Mouse (Mus musculus): ENCODE measurements around the gene Lrtm1.

Lrtm1 gene

DNA sequence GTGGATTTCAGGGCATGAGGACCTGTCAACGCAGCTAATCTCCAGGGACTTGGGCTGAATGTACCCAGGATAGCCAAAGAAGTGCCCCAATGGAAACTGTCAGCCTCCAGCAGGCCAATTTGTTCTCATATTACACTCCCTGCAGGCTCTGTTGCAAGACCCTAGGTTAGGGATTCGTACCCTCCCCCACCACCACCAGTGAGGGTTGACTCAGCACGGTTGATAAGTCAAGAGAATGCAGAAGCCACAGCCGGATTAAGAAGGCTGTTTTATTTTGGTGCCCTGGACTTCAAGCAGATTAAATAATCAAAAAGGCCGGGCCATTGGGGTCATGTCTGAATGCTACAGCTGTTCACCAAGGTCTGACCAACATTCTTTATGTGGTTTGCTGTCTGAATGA, at the start of gene Lrtm1:
Gene Lrtm1 (plus strand): TSS at position 326 of the 400 bp plus-strand sequence.
- DNase-seq (ENCODE audit: low spot score in 2 of 2) = no peak

DNA sequence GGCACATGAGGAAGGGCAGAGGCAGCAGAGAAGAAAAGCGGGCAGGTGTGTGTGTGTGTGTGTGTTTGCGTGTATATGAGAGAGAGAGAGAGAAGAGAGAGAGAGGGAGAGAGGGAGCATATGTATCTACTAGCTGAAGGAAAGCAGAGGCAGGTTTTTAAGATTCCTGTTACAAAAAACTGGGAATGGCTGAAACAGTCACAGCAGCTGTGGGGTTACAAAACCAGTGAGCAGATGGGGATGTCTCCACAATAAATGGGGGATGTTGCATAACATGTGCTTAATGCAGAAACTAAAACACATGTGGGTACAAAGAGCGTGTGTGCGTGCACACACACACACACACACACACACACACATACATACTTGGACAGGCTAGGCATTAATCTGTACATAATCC, 48.8 kb upstream of the Lrtm1 start:
- peak in 1 of 2 experiments; percentile 37 for DNase-seq (ENCODE audit: low spot score in 2 of 2)

DNA sequence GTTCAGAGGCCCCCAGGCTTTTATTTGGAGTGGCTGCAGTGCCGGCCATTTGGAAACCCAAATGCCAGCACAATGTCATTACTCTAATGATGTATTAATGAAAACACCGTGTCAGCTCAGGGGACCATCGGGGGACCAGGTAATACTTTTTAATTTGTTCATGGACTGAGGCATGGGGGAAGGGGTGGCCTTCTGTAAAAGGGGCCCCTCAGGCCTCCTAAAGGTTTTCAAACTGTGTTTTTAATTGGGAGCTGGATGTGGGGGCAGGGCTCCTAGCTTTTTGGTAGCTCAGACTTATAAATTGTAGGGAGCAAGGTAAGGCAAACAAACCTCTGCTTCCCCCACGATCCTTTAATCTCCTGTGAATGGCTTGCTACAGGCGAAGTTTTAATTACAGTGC, 45.4 kb upstream of the Lrtm1 start:
- no peak for DNase-seq (ENCODE audit: low spot score in 2 of 2)

DNA sequence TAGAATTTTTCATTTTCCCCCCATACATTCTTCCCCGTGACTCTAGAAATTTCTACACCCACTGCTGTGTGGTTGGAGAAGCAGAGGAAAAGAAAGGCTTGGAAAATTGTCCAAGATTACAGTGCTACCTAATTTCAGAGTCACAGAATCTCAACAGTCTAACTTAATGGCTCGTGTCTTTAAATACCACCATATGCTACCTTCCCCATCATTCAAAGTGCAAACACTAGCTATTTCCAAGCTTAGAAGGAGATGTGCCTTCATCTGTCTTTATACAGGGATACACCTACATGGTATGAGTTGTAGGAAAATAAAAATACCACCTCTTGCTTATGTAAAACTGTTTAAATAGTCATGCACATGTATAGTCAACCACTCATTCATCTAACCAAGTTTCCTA, 38.8 kb upstream of the Lrtm1 start:
- DNase-seq (ENCODE audit: low spot score in 2 of 2) = no peak

DNA sequence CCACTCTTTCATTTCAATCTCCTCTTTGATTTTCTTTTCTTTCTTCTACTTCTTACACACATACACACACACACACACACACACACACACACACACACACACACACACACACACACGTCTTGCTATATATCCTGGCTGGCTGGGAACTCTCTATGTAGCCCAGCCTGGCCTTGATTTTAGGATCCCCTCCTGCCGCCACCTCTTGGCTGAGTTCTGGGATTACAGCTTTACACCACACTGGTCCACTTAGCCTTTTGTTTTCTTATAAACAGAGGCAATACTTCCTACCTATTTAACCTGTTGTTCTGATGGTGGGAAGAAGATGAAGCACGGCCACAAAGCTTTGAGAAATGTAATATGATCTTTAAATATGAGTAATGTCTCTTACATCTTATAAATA, 37.5 kb upstream of the Lrtm1 start:
- no peak for DNase-seq (ENCODE audit: low spot score in 2 of 2)

DNA sequence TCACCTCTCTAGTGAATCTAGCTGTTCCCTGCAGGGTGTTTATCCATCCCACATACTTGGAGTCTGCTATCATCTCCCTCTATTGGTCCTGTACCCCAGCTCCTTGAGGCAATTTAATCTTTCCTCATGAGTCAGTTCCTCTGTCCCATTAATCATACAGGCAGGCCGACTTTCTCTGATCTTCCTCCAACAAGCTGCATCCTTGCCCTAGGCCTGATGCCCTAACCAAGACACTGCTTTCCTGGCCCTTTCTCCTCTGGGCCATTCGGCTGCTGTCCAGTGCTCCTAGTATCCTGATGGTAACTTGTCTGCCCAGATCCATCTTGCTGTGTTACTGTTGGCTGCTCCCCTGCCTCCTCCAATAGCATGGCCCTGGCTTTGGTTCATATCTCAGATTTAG, 33.7 kb upstream of the Lrtm1 start:
- no peak for DNase-seq (ENCODE audit: low spot score in 2 of 2)

DNA sequence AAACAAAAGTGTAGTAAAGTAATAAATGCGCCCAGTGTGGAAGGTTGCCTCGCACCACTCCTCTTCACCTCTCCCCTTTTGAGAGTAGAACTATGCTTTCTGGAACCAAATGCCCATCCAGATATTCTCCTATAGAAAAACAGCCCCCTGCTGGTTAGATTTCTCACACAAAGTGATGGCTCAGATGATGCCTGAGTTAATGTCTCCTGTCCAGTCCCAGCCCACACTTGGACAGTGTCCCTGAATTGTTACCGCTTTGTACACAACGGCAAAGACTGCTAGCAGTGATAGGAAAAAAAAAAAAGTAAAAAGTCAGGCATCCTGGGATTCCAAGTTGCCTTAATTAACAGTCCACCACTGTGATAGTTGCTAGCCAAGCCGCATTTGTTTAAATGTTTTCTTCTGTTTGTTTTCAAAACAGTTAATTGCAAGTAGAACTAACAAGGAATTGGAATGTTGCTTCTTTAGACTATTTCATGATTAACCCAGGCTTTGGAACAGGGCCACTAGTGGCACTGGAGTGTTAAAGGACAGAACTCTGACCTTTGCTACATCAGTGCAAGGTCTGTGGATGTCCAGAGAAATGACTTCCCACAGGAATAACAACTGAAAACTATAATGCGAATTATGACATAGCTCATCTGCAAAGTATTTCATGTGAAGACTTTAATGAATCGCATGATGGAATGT, 29.7 kb upstream of the Lrtm1 start:
- no peak for DNase-seq (ENCODE audit: low spot score in 2 of 2)

DNA sequence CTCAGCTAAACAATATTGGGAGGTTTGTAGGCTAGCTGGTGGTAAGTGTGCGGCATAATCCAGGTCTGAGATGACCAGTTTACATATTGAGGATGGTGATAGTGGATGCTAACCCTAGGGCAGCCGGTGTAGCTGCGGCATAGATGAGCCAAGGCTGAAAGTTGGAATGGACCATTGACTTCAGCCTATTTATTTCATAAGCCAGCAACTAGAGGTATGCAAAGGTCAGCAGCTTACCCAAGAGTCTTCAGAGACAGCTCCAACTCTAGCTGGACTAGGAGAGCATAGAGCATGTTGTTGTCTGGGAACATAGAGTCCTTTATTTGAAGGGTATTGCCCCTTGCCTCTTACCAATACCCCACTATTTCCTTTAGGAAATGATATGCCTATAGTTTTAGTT, 21.4 kb upstream of the Lrtm1 start:
- DNase-seq (ENCODE audit: low spot score in 2 of 2) = no peak

DNA sequence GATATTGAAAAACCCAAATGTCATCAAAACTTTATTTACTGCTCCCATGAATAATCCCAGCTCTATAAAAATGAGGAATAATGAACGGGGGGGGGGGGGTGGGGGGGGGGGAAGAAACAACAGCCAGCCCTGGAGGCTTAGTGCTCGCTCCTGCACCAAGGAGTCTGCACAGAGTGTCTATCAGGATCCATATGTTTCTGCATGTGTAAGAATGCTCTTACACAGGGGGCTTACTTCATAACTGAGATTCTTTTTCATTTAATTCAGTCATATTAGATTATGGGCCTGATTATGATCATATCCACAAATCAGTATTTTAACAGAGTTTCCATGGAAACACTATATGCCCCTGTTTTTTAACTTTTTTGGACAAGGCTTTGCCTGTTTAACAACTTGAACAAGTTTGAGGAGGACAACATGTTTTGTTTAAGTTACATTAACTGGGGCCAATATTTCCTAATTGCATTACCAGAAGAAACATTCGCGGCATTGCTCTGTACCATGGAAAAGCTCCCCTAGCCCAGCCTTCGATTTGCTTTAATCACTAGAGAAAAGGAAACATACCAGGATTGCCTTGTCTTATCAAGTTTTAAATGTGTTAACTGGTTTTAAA, 12.7 kb upstream of the Lrtm1 start:
- no peak for DNase-seq (ENCODE audit: low spot score in 2 of 2)

DNA sequence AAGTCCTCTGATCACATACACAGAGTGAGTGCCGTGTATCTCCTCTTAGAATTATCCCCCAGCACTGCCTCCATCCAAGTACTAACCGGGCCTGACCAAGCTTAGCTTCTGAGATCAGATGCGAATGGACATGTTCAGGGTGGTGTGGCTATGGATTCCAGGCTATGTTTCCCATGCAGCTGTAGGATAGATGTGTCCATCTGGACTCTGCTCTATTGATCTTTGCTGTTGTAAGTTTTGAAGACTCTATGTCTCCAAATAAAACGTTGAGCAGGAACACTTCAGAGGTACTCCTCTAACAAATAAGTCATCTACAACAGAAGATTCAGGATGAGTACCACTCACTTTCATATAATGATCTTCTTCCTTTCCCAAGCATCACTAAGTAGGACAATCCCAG, 8.4 kb upstream of the Lrtm1 start:
- DNase-seq (ENCODE audit: low spot score in 2 of 2) = no peak

DNA sequence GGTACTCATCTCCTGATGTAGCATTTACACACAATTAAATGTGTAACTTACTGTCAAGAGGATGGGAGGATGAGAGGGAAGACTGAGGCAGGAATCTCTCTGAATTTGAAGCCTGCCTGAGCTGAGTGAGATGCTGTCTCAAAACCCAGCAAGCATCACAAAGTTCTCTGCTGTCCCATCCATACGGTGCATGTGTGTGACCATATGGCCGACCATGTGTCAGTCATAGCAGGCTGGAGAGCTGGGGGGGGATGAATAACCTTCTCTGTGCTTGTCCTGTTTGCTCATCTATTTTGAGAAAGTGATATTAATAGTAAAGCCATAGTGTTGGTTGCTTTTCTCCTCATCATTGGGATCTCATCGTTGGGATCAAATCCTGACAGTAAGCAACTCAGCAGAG, 4.8 kb upstream of the Lrtm1 start:
- peak in 1 of 2 experiments; percentile 39 for DNase-seq (ENCODE audit: low spot score in 2 of 2)

DNA sequence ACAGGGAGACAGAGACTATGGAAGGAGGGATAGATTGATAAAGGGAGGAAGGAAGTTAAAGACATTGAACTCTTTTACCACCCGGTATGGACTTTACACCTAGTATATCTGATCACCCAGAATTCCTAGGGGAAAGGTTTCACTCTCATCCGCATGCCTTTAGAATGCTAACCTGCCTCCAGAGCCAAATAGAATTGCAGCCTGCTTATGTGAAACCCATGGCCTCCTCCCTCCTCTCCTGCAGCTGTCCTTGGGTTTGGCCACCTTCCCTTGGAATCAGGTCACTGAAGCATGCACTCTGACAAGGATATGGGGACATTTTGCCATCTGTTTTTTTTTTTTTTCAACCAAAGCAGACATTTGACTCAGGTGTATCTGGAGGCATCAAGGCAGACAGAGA, 3.3 kb upstream of the Lrtm1 start:
- DNase-seq (ENCODE audit: low spot score in 2 of 2) = no peak

DNA sequence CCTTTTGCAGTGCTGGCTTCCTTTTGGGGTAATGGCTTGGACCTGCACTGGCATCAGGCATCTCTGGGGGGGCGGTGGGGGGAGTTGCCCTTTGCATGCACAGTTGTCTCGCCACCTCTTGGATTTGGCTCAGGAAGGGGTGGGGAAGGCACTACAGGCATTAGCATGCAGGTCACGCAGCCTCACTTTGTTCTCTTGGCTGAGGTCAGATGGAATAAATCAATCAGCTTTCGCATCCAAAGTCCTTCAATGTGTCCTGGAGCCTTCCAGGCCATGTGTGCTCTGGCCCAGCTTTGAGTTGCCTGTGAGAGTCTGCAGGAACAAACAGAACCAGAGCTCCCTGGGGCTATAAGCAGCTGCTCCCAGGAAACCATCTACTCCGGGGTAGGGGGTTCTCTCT, 2.1 kb upstream of the Lrtm1 start:
- DNase-seq (ENCODE audit: low spot score in 2 of 2) = peak; percentile 57 to 60

DNA sequence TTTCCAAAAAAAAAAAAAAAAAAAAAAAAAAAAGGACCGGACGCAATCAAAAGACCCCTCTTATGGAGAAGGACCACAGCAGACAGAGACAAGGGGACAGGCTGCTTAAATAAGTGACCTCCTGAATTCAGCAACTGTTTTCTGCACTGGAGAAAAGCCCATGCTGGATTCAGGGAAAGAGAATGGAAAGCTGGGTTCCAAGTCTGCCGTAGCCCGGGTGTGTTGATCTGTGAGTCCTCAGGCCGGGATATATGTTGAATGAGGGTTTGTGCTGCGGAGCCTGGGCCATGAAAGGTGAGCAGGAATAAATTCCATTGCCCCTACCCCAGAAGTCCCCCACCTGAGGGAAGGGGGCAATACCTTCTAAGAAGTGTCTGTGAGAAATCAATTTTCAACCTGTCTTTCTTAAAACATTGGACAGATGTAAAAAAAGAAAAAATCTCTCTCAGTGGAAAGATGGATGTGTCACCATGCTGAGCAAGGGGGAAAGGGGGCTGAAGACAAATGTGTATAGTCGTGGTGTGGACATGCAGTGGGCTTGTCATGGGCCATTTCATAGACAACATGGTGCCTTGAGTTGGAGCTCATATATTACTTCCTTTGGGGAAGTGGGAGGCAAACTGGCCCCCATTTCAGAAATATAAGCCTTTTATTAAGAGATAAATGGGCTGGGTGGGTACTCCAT, 450 bp downstream of the Lrtm1 start:
- DNase-seq (ENCODE audit: low spot score in 2 of 2) = no peak

DNA sequence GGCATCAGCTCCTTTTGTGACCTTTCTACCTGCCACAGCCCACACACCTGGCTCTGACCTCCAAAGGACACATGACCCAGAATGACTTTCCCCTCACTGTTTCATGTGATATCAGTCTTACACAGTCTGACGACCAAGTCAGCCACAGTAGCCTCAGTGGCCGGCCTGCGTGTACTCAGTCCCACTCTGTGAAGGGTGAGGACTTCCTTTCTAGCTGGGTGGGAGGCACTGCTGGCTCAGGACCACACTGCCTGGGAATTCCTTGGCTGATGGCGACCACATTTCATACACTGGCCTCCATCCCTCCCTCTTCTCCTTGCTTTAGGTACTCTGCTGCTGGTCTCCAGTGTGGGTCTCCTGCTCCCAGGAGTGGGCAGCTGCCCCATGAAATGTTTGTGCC, 3.3 kb downstream of the Lrtm1 start:
- no peak for DNase-seq (ENCODE audit: low spot score in 2 of 2)

DNA sequence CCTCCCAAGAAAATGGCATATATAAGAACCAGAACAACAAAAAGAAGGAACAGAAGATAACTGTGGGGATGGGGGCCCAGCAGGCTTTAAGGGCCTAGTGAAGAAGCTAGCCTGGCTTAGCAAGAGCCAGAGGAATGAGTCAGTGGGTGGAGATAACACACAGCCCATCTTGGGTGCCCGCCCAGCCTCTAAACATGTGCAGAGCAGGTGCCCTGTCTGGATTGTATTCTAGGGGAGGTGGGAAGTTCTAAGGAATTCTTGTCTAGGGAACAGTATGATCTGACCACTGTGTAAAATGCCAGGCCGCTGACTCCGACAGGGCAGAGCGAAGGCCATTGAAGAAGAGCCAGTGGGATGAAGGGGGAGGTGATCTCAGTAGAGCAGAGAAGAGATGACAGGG, 5.2 kb downstream of the Lrtm1 start:
- no peak for DNase-seq (ENCODE audit: low spot score in 2 of 2)

DNA sequence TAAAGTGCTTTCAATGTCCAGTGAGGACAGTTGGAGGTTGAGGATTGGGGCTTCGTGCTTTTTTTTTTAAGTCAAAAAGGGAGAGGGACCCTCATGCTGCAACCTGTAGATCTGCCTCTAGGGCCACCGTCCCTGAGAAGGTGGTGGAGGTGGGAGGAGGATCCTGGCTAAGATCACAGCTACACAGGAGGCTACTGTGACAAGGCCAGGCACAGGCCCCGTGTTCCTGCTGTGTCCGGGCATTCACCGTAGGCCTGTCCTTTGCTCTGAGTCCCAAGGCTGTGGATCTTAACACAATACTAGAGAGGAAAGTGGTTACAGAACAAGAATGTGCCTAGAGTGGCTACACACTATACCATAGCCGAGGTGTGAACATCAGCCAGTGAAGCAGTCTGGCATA, 7.3 kb downstream of the Lrtm1 start:
- DNase-seq (ENCODE audit: low spot score in 2 of 2) = no peak

DNA sequence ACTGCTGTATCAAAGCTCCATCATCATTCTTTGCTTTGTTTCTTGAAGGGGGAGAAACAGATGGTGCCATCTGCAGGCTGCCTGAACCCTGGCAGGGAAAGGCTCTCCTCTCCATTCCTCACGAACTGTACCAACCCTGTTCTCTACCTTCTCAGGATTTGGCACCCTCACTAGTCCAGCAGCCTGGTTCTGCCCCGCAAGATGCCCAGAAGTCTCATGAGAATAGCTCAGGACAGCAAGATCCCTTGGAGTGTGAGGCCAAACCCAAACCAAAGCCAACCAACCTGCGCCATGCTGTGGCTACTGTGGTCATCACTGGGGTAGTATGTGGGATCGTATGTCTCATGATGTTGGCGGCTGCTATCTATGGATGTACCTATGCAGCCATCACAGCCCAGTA, 9.3 kb downstream of the Lrtm1 start:
- DNase-seq (ENCODE audit: low spot score in 2 of 2) = no peak

DNA sequence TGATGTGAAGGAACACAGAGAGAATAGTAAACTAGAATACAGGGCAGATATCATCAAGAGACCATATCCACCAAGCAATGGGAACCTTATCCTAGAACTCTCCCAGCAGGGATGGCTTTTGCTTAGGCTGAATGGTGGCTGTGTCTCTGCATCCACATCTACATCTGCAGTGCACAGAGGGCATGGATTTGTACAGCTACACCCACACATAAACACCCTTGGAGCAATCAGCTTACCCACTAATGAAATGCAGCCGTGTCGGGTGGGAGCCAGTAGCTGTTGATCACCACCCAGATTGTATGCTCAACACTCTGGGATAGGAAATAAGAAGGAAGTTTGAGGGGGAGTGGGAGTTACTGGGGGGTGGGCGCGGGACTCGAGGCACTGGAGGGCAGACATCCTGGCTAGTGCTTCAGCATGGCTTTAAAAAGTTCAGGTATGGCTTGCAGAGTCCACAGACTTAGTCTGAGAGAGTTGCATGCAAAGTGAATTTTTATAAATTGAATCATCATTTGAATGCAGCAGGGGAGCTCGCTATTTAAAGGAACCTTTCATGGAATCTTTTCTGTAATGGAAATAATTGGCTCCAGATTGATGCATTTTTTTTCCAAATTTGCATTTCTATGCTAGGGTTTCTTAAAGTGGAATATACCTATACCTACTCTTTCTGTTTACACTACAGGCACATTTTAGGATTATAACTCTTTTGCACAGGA, 10.5 kb downstream of the Lrtm1 start:
- DNase-seq (ENCODE audit: low spot score in 2 of 2) = peak in 1 of 2 experiments; percentile 25

DNA sequence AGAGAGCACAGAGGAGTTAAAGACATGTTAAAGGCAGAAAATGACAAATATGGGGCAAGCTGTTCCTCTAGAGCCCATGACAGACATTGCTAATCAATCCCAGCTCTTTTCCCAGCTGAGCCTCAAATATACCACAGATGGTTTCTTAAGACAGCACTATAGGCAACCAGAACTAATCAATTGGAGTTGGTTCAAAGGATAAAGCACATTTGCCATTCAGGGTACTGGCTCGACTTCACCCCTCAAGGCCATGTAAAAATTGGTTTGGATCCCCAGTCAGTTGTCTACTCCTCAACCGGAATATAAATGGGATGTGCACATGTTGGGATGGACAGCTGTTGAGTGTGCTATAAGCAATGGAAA, 11.1 kb downstream of the Lrtm1 start:
- DNase-seq (ENCODE audit: low spot score in 2 of 2) = no peak

DNA sequence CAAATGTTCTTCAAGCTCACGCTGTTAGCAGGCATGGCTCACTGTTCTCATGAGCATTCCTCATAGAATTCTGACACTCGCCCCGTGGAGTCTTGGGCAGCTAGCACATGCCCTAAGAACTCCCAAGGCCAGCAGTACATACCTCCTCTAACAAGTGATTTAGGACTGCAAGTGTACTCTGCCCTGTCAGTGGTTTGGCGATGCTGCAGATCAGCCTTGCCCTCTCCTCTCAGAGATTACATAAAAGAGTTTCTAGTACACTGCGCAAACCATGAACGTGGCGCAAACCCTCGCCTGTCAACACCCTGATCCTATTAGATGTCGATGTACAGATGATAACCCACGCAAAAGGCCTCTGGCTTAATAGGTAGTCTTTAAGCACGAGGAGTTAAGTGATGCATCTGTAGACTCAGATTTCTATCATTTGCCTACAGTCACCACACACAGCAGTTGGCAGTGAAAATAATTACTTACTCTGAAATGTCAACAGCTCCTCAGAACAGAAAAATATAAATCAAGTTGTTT, 11.9 kb downstream of the Lrtm1 start:
- DNase-seq (ENCODE audit: low spot score in 2 of 2) = no peak

DNA sequence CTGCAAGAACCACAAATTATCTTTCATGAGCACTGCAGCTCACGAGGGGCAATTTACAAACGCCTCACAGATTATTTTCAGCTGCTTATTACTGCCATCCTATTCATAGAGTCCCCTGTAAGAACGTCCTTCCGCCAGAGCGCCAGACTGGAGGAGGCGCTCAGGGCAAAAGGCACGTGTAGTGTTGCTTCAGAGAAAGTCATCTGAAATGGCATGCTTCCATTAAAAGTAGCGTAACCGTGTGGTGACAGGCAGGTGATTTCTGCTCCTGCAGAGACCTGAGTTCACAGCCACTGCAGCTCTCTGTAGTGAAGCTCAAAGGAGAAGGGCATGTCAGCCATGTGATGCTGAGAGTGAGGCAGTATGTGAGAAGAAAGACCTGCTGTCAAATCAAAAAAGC, 12.5 kb downstream of the Lrtm1 start:
- DNase-seq (ENCODE audit: low spot score in 2 of 2) = peak in 1 of 2 experiments; percentile 24
